Mouse (Mus musculus): ENCODE data around the gene Pde4b. TPM values are rescaled to one million over a fixed set of nuclear protein-coding genes. Genes with fewer than 3 reads are reported as not detected.

Pde4b gene
- polyA plus RNA-seq, 1 experiment = 19.5 TPM

GRCm38 (mm10) chr4:102172711-102173213, 85.4 kb downstream of the Pde4b start:
- Histone ChIP-seq H3K4me1 (ENCODE audit: control insufficient read depth, insufficient read depth, low read length) (no peaks in the 10 kb centered on the region), H3K27ac (ENCODE audit: insufficient read depth, low read depth, low read length) (no peak overlapping the region), H3K4me3 (ENCODE audit: insufficient read depth, low read length) (no peak overlapping the region)
- no peak for TF ChIP-seq CTCF (IDR thresholded peaks at IDR 0.05; ENCODE audit: low read depth, low read length)
- TF ChIP-seq POLR2A (IDR thresholded peaks at IDR 0.05; ENCODE audit: borderline replicate concordance, low read depth, low read length) = no peak

- H3K4me1 ChIP-seq (ENCODE audit: control insufficient read depth, insufficient read depth, low read length) = no peaks in the 10 kb centered on the region
- TF ChIP-seq CTCF (IDR thresholded peaks at IDR 0.05; ENCODE audit: low read depth, low read length) = no peak
- TF ChIP-seq POLR2A (IDR thresholded peaks at IDR 0.05; ENCODE audit: borderline replicate concordance, low read depth, low read length) = no peak
- H3K27ac ChIP-seq (ENCODE audit: insufficient read depth, low read depth, low read length) = no peak overlapping the region
- H3K4me3 ChIP-seq (ENCODE audit: insufficient read depth, low read length) = no peak overlapping the region
These were observed 88.6 kb downstream of the Pde4b start for GRCm38 (mm10) chr4:102175985-102176384.

- TF ChIP-seq CTCF (IDR thresholded peaks at IDR 0.05; ENCODE audit: low read depth, low read length) (no peak), POLR2A (IDR thresholded peaks at IDR 0.05; ENCODE audit: borderline replicate concordance, low read depth, low read length) (no peak)
- Histone ChIP-seq H3K27ac (ENCODE audit: insufficient read depth, low read depth, low read length) (no peak overlapping the region), H3K4me3 (ENCODE audit: insufficient read depth, low read length) (no peak overlapping the region), H3K4me1 (ENCODE audit: control insufficient read depth, insufficient read depth, low read length) (no peaks in the 10 kb centered on the region)
These were observed 89.9 kb downstream of the Pde4b start for GRCm38 (mm10) chr4:102177258-102177657.

DNA sequence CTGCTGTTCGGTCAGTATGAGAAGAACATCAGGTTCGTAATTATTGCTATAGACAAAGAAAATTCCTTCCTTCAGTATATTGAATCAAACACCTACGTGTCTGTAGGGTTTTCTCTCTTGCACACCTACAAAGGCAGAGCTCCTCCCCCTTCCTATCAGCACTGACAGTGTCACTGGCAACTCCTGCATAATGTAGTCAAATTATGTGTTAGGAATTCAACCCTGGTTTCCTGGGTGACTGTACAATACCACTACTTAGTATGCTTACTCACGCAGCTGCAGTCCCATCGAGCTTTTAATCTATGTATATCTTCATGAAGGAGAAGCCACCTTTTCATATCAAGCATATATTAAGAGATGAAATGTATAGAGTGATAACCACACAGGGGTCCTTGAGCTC, 99.5 kb downstream of the Pde4b start:
- no peak overlapping the region for H3K4me3 ChIP-seq (ENCODE audit: insufficient read depth, low read length)
- H3K27ac ChIP-seq (ENCODE audit: insufficient read depth, low read depth, low read length) = no peak overlapping the region
- H3K4me1 ChIP-seq (ENCODE audit: control insufficient read depth, insufficient read depth, low read length) = no peaks in the 10 kb centered on the region
- TF ChIP-seq POLR2A (IDR thresholded peaks at IDR 0.05; ENCODE audit: borderline replicate concordance, low read depth, low read length) (no peak), CTCF (IDR thresholded peaks at IDR 0.05; ENCODE audit: low read depth, low read length) (no peak)

GRCm38 (mm10) chr4:102197707-102198106, 110.4 kb downstream of the Pde4b start:
- Histone ChIP-seq H3K27ac (ENCODE audit: insufficient read depth, low read depth, low read length) (no peak overlapping the region), H3K4me1 (ENCODE audit: control insufficient read depth, insufficient read depth, low read length) (no peaks in the 10 kb centered on the region), H3K4me3 (ENCODE audit: insufficient read depth, low read length) (no peak overlapping the region)
- no peak for TF ChIP-seq POLR2A (IDR thresholded peaks at IDR 0.05; ENCODE audit: borderline replicate concordance, low read depth, low read length)
- no peak for TF ChIP-seq CTCF (IDR thresholded peaks at IDR 0.05; ENCODE audit: low read depth, low read length)

DNA sequence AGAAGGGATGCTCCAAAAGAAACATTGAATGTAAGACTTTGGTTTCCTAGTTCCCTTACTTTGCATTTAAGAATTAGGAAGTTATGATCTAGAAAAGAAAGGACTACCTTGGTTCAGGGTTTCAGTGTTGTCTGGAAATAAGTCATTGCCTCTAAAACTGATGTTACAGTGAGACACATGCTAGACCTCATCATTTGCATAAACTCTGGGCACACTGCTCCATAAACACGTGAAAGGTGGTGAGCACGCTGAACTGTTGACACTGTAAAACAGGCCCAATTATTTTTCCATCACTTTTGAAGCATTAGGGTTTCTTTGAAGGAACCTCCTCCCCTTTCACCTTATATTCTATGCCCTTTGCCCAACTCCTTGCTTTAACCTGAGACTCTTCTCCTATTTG, 122.4 kb downstream of the Pde4b start:
- Histone ChIP-seq H3K4me3 (ENCODE audit: insufficient read depth, low read length) (no peak overlapping the region), H3K27ac (ENCODE audit: insufficient read depth, low read depth, low read length) (no peak overlapping the region), H3K4me1 (ENCODE audit: control insufficient read depth, insufficient read depth, low read length) (no peaks in the 10 kb centered on the region)
- TF ChIP-seq POLR2A (IDR thresholded peaks at IDR 0.05; ENCODE audit: borderline replicate concordance, low read depth, low read length) (no peak), CTCF (IDR thresholded peaks at IDR 0.05; ENCODE audit: low read depth, low read length) (no peak)

GRCm38 (mm10) chr4:102226700-102227099, 139.4 kb downstream of the Pde4b start:
- H3K4me1 ChIP-seq (ENCODE audit: control insufficient read depth, insufficient read depth, low read length) = peaks cover 4% of the 10 kb centered on the region
- H3K27ac ChIP-seq (ENCODE audit: insufficient read depth, low read depth, low read length) = no peak overlapping the region
- TF ChIP-seq POLR2A (IDR thresholded peaks at IDR 0.05; ENCODE audit: borderline replicate concordance, low read depth, low read length) (no peak), CTCF (IDR thresholded peaks at IDR 0.05; ENCODE audit: low read depth, low read length) (no peak)
- H3K4me3 ChIP-seq (ENCODE audit: insufficient read depth, low read length) = no peak overlapping the region

- no peak overlapping the region for H3K27ac ChIP-seq (ENCODE audit: insufficient read depth, low read depth, low read length)
- TF ChIP-seq CTCF (IDR thresholded peaks at IDR 0.05; ENCODE audit: low read depth, low read length) (no peak), POLR2A (IDR thresholded peaks at IDR 0.05; ENCODE audit: borderline replicate concordance, low read depth, low read length) (no peak)
- H3K4me3 ChIP-seq (ENCODE audit: insufficient read depth, low read length) = no peak overlapping the region
- peaks cover 8% of the 10 kb centered on the region for H3K4me1 ChIP-seq (ENCODE audit: control insufficient read depth, insufficient read depth, low read length)
These were observed 141.7 kb downstream of the Pde4b start for GRCm38 (mm10) chr4:102228953-102229586.

DNA sequence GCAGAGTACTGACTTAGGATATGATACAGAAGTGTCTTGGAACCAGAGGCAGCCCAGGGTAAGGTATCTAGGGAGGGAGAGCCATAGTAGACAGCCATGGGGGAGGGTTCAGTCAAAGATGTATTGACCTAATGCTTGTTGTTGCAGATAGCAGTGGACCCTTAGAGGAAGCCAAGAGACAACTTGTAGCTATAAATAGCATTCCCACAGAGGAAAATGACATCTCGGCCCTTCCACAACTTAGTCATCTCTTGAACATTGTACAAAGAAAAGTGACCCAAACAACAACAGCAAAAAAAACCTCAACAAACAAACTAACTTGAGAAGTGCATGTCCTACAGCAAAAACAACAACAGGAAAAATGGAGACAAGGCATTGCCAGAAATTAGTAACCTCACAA, 143.6 kb downstream of the Pde4b start:
- Histone ChIP-seq H3K4me1 (ENCODE audit: control insufficient read depth, insufficient read depth, low read length) (peaks cover 8% of the 10 kb centered on the region), H3K27ac (ENCODE audit: insufficient read depth, low read depth, low read length) (no peak overlapping the region), H3K4me3 (ENCODE audit: insufficient read depth, low read length) (no peak overlapping the region)
- TF ChIP-seq POLR2A (IDR thresholded peaks at IDR 0.05; ENCODE audit: borderline replicate concordance, low read depth, low read length) (no peak), CTCF (IDR thresholded peaks at IDR 0.05; ENCODE audit: low read depth, low read length) (no peak)

GRCm38 (mm10) chr4:102233633-102234032, 146.3 kb downstream of the Pde4b start:
- Histone ChIP-seq H3K4me1 (ENCODE audit: control insufficient read depth, insufficient read depth, low read length) (peaks cover 8% of the 10 kb centered on the region), H3K27ac (ENCODE audit: insufficient read depth, low read depth, low read length) (no peak overlapping the region), H3K4me3 (ENCODE audit: insufficient read depth, low read length) (no peak overlapping the region)
- TF ChIP-seq CTCF (IDR thresholded peaks at IDR 0.05; ENCODE audit: low read depth, low read length) (no peak), POLR2A (IDR thresholded peaks at IDR 0.05; ENCODE audit: borderline replicate concordance, low read depth, low read length) (no peak)

Data from bone marrow macrophage, adult 2 months (primary cell).